Mouse (Mus musculus) WW6 (cell line): ENCODE measurements at regions not wholly inside any gene's neighbourhood (a gene's known extent, or its start where the extent isn't known, plus 50 kb on each side); places are given as distances from the start of the nearest gene placed in this dataset.
"Not testable (repeated sequence)": the region's sequence is repeated elsewhere in the genome, so short reads cannot be mapped to it uniquely, and the experiment has no call there.

ENCODE experiments used
- DNase-seq: peaks from one replicate; pipeline ENCODE4 v3.0.0-alpha.2; 2013; ENCODE audit warnings: low read depth, low spot score

DNA sequence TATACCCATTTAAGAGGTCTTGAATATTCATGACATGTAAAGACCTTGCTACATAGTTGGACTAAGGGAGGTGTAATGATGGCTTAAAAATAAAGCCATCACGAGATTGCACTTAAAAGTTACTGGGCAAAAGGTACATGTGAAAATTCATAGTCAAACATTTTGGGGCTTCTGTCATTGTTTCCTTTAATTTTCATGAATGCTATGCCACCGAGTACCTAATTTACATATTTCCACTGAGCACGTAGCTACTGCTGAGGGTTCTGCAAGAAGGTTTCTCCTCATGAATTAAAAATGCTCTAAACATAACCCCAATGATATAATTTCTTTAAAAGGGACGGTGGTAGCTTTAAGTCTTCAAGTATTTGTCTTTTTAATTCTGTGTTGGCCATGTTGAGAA lies 800.4 kb downstream of the Ets1 start:
- no peak for DNase-seq

DNA sequence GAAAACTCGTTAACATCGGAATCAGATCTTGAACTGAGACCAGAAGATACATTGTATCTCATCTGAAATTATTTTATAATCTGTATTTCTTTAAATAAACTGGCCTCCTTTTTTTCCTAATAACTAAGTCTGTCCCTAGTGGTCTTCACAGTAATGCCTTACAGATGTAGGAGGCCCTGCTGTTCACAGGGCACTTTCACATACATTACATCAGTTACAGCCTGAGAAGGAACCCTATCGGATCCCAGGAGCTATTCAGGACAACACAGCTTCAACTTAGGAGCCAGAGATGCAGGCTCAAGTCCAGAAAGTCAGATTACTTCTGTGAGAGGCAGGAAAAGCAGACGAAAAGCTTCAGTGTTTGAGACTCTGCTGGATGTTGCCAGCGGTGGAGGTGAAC lies 806.2 kb downstream of the Ets1 start:
- DNase-seq = no peak

DNA sequence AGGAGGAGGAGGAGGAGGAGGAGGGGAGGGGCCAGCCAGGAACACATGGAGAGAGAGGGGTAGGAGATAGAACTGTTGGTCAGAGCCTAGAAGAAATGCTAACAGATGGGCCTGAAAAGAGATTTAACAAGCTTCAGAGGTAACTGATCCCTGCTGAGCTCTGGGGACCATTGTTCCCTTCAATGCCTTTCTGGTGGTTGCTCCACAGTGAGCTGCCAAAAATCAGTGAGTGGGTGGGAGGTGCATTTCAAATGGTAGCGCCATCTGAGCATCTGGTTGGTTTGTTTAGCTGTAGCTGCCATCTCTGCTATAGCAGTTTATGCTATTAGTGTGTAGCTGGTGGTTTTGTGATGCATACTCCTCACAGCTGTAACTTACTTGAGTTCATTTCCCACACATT lies 809.9 kb downstream of the Ets1 start:
- DNase-seq = no peak

DNA sequence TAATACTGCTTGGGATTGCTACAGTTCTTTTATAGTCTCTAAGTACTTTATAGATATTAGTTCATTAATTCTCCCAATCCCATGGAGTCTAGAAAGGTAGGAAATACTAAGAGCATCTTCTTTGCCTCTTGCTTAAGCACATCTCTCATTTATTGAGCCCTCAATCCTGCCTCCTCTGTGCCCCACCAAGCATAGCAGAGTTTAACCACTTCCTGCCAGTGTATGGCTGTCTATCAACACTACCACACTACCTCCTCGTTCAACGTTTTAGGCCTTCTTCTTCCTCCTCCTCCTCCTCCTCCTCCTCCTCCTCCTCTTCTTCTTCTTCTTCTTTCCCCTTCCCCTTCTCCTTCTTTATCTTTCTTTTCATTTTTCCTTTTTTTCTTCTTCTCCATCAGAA lies 839.1 kb downstream of the Ets1 start:
- no peak for DNase-seq

DNA sequence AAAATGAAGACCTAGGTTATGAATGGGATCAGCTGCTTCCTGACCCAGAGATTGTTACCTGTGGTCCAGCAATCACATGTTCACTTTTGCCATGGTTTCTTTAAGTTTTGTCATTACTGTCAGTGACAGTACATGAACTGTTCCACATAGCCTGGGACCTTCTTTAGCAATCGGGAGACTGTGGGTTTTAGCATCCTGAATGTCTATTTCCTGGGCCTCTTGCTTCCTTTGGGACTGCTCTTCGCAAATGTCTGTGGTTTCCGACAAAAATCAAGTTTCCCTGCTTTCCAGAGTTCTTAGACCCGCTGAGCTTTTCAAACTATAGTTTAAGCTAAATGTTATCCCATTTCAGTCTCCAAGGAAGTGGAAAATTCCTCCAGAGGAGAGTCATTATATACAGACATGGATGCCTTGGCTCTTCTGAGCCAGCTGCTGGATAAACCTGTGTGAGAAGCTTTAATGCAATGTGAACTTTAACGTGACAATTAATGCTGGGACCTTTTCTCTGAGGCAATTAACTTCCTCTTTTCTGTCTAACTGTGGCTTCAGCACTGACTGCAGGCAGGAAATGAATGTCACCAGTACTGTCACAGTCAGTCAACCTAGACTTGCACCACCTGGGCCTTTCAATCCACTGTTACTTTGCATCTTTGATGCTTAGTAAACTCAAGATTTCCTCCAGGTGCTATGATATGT lies 847.0 kb downstream of the Ets1 start:
- DNase-seq = no peak

DNA sequence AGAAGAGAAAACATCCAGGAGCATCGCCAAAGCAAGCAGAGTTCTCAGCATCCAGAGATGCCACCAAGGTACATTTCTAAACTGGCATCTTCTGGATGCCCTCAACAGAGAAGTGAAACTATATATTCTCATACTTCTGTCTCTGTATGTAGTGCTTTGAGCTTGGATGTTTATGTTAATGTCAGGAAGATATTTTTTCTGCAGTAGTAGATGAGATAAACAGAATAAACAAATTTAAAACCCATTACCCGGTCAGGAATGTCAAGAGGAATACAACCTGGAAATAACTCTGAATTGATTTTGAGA lies 847.5 kb downstream of the Ets1 start:
- no peak for DNase-seq

DNA sequence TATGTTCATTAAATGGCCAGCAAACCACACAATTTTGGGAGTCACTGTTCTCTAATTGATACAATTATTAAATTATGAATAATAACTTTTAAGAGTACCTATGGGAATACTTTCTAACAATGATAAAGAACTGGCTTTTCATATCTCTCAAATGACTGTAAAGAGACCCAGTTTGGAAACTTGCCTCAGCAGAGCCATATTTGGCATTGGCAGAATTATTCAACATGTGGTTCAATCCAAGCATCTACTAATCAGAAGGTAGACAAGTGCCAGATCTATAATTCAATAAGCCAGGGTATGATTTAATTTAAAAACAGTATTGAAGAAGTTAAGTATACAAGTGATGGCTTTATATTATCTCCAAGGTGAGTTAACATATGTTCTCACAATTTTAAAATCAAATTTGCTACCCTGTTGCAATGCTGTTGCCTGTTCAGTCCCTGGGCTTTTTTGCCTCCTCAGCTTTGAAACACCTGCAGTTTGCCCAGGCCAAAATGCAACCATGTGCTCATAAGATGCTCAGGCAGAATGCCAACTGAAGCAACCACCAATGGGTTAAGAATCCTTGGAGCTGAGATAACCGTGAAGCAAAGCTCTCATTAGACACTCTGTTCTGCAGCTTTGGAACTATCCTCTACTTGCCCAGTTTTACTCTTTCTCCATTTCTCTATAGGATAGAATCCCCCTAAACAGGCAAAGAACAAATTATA lies 897.2 kb downstream of the Ets1 start:
- no peak for DNase-seq

DNA sequence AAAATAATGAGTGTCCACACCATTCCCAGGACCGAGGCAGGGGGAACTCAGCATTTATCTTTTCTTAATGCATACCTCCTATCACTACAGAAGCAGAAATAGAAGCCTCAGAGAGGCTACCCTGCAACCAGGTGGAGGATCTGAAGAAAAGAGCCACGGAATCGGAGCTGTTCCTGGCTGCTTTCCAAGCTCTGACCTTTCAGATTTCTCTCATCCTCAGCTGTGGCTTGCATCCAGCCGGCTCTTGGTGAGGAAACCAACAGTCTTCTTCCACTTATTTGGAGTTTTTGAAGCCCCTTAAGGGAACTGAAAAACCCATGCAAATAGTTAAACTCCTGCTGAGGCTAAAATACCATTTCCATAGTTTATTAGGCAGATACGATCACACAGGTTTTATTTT lies 907.3 kb downstream of the Ets1 start:
- no peak for DNase-seq

DNA sequence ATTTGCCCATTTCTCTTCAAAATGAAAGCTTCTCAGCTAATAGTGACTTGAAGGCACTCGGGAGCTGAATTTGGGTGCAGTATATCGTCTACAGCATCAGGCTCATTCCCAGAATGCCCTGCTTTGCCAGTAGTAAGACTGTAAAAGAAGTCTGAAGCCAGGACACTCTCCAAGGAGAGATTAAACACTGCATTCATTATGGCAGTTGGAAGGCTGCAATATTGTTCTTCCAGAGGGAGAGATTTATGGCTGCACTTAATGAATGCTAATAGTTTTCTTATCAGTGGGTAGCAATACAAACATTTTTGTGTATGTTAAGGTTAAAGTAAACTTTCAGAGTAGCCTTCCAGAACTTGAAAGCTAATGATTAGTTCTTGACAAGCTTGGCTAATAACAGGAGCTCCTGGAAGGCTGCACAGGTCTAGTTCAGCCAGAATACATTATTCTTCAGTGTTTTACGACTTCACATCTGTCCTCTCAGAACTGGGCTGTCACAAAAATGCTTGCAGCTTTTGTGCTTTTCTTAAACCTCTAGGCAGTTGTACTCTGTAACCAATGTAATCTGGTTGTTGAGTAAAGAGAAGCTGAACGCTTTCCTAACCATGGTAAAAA lies 910.2 kb downstream of the Ets1 start:
- DNase-seq = no peak

DNA sequence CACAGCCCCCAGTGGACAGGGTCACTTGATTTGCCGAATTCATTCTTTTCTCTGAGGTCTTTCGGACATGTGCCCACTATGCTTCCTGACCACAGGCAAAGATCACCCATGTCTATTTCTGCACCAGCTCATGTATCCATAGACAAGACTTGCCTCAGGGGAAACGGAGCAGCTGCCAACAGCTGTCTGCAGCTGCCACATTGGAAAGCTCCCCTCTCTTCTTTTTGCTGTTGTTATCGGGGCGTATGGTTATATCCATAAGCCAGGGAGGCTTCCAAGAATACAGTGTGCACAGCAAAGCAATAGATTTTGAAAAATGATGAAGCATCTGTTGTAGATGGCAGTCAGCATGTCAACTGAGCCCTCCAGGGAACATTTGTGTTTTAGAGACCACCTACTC lies 913.4 kb downstream of the Ets1 start:
- DNase-seq = no peak

DNA sequence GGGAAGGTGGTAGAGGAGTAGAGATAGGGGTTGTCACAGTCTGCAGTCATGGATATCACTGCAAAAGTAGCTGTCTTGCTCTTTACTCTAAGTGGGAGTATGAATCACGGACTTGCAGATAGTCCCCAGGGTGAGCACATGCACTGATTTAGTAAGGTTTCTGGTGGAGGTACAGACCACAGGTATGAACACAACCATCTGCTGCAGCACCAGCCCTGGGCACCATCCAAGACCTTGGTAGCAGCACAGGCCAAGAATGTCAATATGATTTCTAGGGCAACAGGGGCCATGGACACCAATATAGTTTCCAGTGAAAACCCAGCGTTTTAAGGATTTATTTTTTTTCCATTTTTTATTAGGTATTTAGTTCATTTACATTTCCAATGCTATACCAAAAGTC lies 913.7 kb upstream of the Kirrel3 start:
- DNase-seq = no peak

DNA sequence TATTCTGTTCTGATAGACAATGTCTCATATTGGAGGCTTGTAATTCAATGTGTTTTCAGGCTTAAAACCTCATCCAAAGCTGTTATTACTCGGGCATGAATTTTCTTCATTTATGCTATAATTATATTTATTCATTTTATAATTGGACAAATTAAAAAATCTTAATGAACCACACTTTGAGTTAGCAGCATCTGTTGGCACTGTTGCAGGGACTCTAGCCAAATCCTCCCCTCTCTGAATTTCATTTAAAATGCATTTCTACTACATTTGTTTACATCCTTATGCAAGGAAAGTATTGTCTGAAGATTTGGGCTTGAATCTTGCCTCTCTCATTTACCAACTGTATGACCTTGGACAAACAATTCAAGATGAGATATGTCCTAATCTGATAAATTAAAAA lies 874.2 kb upstream of the Kirrel3 start:
- DNase-seq = no peak

DNA sequence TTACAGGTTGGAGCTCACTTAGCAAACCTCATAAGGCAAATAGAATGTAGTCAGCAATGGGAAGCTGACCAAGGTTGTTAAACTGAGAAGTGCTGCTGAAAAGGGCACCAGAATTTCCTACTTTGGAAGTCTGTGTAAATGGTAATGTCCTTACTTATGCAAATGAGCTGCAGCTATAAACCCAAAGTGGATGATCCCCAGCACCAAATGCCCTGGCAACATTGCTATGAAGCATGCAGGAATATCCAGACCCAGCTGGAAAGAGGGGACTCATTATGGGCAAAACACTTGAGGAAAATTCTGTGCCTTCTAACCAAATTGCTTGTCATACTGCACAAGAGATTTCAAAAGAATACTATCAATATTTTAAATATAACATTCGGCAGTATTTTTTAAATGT lies 861.3 kb upstream of the Kirrel3 start:
- DNase-seq = no peak

DNA sequence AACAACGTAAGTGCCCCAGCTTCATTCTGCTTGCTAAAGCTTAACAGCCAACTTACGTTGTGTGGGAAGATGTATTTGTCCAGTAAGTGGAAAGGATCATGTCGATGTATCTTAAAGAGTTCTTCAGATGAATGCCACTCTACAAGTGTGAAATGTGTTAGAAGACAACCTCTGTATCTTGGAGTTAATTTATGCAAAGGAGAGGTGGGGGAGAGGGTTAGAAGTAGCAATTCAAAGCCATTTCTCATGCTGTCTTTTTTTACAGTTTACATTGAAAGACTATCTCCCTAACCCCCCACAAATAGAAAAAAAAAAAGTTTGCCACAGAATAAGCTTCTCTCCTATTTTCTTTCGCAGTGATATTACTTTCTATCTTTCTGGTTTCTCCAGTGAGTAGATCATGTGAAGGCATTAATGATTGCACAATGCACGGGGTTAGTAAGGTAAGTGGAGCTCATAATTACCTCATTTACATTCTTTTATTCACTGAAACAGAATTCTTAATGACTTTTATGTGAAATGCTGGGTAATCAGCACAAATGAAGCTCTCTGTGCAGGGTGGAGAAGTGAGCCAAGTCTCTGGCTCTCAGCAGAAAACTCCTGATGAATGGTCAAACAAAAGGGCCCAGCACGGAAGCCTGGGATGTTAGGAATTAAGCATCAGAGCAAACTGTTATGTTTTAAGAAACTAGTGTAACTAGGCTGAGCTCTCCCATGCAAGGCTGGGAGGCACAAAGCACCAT lies 855.8 kb upstream of the Kirrel3 start:
- DNase-seq = no peak

DNA sequence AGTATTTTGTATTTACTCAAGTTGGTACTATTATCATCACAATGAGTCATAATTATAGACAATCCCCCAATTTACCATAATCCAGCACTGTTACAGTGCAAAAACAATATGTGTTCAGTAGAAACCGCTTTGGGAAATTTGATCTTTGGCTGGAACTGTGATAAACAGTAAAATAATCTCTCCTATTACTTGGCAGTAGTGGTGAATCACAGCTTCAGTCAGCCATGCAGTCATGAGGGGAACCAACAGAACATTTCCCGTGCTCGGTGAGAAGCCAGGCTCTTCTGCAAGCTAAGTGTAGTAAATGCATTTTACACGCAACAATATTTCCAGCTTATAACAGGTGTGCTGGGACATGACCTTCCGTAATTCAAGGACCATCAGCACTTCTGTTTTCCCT lies 822.7 kb upstream of the Kirrel3 start:
- no peak for DNase-seq

DNA sequence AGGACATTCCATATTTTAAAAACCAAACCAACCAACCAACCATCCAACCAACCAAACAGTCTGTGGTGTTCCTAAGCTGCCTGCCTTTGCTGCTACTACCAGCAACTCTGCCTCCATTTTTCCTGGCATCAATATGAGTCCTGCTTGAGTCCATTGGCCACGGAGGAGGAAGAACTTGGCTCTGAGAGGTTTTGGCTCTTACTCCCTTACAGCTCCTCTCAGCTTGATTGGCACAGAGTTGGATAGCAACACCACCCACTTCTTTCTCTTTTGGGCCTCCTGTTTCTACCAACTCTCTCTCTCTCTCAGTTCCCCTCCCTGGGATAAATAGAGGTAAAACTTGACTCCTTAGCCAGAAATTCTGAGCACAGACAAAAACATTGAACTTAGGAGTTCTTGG lies 804.6 kb upstream of the Kirrel3 start:
- DNase-seq = no peak

DNA sequence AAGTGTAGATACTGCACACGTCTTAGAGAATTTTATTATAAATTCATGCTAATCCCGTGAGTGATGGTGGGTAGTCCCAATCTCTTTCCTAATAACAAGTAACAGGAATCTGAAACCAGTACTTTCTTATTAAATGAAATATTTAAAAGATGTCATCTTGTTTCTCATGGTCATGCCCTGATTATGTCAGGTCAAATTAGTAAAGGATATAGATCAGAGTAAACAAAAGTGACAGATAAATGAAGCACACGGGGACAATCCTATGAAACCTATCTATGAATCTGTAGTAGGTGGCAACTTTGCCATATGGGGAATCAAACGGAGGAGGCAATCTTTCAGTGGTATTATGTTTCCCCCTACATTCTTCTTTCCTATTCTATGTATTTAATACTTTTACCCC lies 794.0 kb upstream of the Kirrel3 start:
- DNase-seq = no peak

DNA sequence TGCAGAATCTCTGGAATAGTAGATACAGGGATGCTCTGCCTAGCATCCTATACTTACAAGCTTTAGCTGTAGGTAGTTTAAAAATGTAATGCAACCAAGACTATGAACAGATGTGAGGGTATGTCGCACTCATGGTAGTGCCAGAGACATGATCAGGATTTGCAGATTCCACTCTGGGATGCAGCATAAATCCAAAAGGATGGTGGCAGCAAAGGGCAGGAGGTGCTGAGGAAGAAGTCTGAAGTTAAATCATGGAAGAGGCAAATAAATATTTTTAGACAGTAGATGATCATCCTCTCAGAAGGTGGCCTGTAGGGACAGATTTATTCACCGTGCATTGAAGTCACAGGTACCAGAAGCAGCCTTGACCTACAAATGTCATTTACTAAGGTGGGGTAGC lies 768.1 kb upstream of the Kirrel3 start:
- no peak for DNase-seq

DNA sequence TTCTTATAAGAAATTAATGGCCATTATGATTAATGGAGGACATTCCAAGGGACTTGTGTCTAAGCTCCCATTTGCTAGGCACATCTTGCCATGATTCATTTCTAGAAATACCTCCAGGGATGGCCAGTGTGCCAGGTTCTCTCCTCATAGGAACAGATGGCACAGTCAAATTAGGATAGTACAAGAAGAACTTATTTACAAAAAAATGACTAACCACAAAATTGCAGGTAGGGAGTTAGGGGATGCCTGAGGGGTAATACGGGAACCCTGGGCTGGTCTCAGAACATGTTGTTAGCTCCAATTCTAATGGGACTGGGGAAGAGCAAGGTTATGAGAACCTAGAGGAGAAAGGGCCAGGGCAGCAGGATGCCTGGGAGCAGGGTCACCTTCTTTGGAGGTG lies 760.9 kb upstream of the Kirrel3 start:
- DNase-seq = no peak

DNA sequence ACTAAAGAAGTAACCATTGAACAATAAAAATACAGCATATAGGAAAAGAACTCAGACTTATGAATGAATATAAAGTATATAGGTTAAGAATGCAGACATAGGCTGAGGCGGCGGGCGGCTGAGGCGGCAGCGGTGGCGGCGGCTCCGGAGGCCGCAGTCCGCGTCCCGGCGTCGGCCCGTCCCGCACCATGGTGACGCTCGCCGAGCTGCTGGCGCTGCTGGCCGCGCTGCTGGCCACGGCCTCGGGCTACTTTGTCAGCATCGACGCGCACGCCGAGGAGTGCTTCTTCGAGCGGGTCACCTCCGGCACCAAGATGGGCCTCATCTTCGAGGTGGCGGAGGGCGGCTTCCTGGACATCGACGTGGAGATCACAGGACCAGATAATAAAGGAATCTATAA lies 757.6 kb upstream of the Kirrel3 start:
- DNase-seq = not testable (repeated sequence)

DNA sequence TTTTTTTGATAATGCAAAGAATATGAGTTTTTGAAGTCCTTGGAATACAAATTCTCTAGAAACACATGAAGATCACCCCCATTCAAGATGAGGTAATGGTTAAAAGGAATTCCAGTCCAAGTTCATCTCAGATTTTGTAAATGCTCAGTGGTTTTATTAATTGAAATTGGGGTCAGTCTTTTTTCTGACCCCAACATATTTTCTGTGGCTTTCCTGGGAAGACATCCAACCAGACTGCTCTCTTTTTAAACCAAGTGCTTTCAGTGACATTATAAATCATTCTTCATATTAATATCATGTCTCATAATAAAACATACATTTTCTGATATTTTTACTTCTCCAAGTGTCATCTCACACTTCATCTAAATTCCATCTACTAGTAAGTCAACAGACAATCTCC lies 725.0 kb upstream of the Kirrel3 start:
- DNase-seq = no peak

DNA sequence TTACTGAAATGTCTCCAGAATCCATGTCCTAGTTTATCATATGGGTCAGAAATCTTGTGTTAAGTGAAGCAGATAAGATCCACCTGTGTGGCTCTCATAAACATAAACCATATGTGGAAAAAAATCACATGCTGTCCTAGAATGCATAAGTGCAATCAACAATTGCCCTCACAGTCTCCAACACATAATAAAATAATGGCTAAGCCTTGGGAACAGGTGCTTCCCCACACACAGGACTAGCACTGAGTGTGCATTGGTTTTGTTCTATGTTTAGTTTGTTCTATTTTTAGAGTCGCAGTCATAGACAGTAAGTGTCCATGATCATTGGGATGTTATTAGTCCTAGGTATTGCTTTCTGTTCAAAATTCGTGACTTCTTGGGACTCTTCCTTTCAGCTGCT lies 719.5 kb upstream of the Kirrel3 start:
- DNase-seq = no peak

DNA sequence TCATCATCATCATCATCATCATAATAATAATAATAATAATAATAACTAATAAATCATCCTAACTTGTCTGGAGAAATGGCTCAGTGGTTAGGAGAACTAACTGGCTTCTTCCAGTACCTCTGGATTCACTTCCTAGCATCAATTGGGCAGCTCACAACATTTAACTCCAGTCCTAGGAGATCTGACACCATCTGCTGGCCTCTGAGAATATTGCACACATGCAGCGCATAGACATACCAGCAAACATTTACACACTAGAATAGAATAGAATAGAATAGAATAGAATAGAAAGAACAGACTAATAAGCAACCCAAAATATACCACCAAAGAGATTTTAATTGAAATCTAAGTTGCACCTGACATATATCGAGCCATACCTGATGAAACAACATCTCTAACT lies 715.9 kb upstream of the Kirrel3 start:
- peak; percentile 4 for DNase-seq
